Mouse (Mus musculus) forebrain, embryonic 12.5 days (tissue): ENCODE results near the gene Padi1. TPM values are rescaled to one million over a fixed set of nuclear protein-coding genes. Genes with fewer than 3 reads are reported as not detected.
A peak's percentile ranks its signal among the peaks of the same experiment; 100 is the strongest.

ENCODE experiments used
- ATAC-seq: fragments of 200-750 bp; cut with Nextera tagmentation; 2 replicates; pipeline ENCODE4 v1.8.0; 2017; ENCODE audit warnings: moderate TSS enrichment; ENCODE audit not compliant: low FRiP score
- H3K27ac ChIP-seq: fragments of 300-500 bp; sonication (generic); 2 replicates; pipeline ENCODE4 v1.5.1; 2016; ENCODE audit warnings: mild to moderate bottlenecking
- H3K27me3 ChIP-seq: fragments of 300-500 bp; sonication (generic); 2 replicates; pipeline ENCODE4 v1.6.1; 2016; ENCODE audit warnings: mild to moderate bottlenecking
- H3K36me3 ChIP-seq: fragments of 300-500 bp; sonication (generic); replicated peaks from 2 replicates; pipeline ENCODE4 v1.6.1; 2016; ENCODE audit warnings: mild to moderate bottlenecking
- H3K4me1 ChIP-seq: fragments of 300-500 bp; sonication (generic); 2 replicates; pipeline ENCODE4 v1.6.1; 2016
- H3K4me2 ChIP-seq: fragments of 300-500 bp; sonication (generic); 2 replicates; pipeline ENCODE4 v1.6.1; 2016; ENCODE audit warnings: mild to moderate bottlenecking, moderate library complexity
- H3K4me3 ChIP-seq: fragments of 300-500 bp; sonication (generic); replicated peaks from 2 replicates; pipeline ENCODE4 v1.5.1; 2016; ENCODE audit warnings: mild to moderate bottlenecking
- H3K9ac ChIP-seq: fragments of 300-500 bp; sonication (generic); 2 replicates; pipeline ENCODE4 v1.6.1; 2016; ENCODE audit warnings: mild to moderate bottlenecking
- H3K9me3 ChIP-seq: fragments of 300-500 bp; sonication (generic); 2 replicates; pipeline ENCODE4 v1.6.1; 2016
- WGBS: fragments of 180-500 bp; shearing (Covaris S2); methylation state at CpG from one replicate; pipeline ENCODE4 v1.1.7; 2016; 5-methylcytosine and 5-hydroxymethylcytosine counted together
- polyA plus RNA-seq: library from polyadenylated mRNA; unstranded; fragments of >200 nt; fragmentation: Nextera tagmentation; extraction: Ambion mirVana; gene quantifications from 2 replicates; pipeline ENCODE4 v1.2.1, GENCODE M21; 2016

The Padi1 gene
- polyA plus RNA-seq, 1 experiment from 2014 or later: 0.10 TPM

DNA sequence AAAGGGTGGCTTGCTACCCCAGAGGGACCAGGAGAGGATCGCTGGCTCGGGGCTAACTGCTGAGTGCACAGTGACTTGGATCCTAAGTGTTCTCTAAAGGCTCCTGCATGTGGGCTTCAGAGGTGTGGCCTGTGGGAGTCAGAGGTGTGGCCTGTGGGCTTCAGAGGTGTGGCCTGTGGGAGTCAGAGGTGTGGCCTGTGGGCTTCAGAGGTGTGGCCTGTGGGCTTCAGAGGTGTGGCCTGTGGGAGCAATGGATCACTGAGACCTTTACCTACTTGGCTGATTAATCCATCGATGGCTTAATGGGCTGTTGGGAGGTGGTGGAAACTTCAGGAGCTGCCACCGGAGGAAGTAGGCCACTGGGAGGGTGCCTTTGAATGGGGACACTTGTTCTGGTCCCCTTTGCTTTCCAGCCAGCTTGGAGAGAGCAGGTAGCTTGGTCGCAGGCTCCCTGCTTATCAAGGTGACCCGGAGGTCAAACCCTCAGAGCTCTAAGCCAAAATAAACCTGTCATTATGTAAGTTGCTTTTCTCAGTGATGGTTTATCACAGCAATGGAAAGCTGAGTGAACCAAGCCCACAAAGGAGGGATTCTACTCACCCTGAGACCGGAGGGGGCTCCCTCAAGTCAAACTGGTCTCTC is 14.7 kb upstream of the Padi1 start:
- no peak overlapping the region for H3K4me3 ChIP-seq
- H3K27ac ChIP-seq: no peak overlapping the region
- no peaks in the 10 kb centered on the region for H3K9me3 ChIP-seq
- no peaks in the 10 kb centered on the region for H3K36me3 ChIP-seq
- 60% methylated on average over 7 of the region's 7 CpGs for WGBS
- H3K27me3 ChIP-seq: no peaks in the 10 kb centered on the region; the same call in 1 of the 2 replicates
- no peak overlapping the region for H3K4me2 ChIP-seq
- H3K4me1 ChIP-seq: no peaks in the 10 kb centered on the region
- H3K9ac ChIP-seq: no peak overlapping the region
- ATAC-seq: no peak

GRCm38 (mm10) chr4:140859291-140859690 is 13.7 kb upstream of the Padi1 start:
- 84% methylated on average over 11 of the region's 11 CpGs for WGBS
- H3K4me3 ChIP-seq: no peak overlapping the region
- H3K36me3 ChIP-seq: no peaks in the 10 kb centered on the region
- H3K9me3 ChIP-seq: no peaks in the 10 kb centered on the region
- H3K4me1 ChIP-seq: no peaks in the 10 kb centered on the region
- no peak overlapping the region for H3K4me2 ChIP-seq
- ATAC-seq: no peak
- no peak overlapping the region for H3K9ac ChIP-seq
- no peak overlapping the region for H3K27ac ChIP-seq
- H3K27me3 ChIP-seq: no peaks in the 10 kb centered on the region; the same call in 1 of the 2 replicates

- no peak overlapping the region for H3K9ac ChIP-seq
- no peaks in the 10 kb centered on the region for H3K9me3 ChIP-seq
- WGBS: 90% methylated on average over 7 of the region's 7 CpGs
- H3K4me2 ChIP-seq: no peak overlapping the region
- no peak overlapping the region for H3K4me3 ChIP-seq
- 0 out of 2 replicates have a peak, but pooled peaks cover 5% of the 10 kb centered on the region for H3K4me1 ChIP-seq
- no peaks in the 10 kb centered on the region for H3K36me3 ChIP-seq
- no peak overlapping the region for H3K27ac ChIP-seq
- ATAC-seq: no peak
- H3K27me3 ChIP-seq: no peaks in the 10 kb centered on the region; the same call in 1 of the 2 replicates
These were observed 12.2 kb upstream of the Padi1 start for GRCm38 (mm10) chr4:140857813-140858212.

- Histone ChIP-seq H3K36me3 (no peaks in the 10 kb centered on the region), H3K4me2 (no peak overlapping the region), H3K27me3 (no peaks in the 10 kb centered on the region; the same call in 1 of the 2 replicates), H3K9ac (no peak overlapping the region), H3K9me3 (no peaks in the 10 kb centered on the region), H3K4me3 (no peak overlapping the region), H3K27ac (no peak overlapping the region), H3K4me1 (0 out of 2 replicates have a peak, but pooled peaks cover 5% of the 10 kb centered on the region)
- 81% methylated on average over 5 of the region's 5 CpGs for WGBS
- ATAC-seq: no peak
These were observed 11.5 kb upstream of the Padi1 start for GRCm38 (mm10) chr4:140857041-140857440.

GRCm38 (mm10) chr4:140855151-140855550 is 9.6 kb upstream of the Padi1 start:
- ATAC-seq: no peak
- Histone ChIP-seq H3K4me1 (0 out of 2 replicates have a peak, but pooled peaks cover 5% of the 10 kb centered on the region), H3K4me3 (no peak overlapping the region), H3K9me3 (no peaks in the 10 kb centered on the region), H3K9ac (no peak overlapping the region), H3K27me3 (no peaks in the 10 kb centered on the region; the same call in 1 of the 2 replicates), H3K36me3 (no peaks in the 10 kb centered on the region), H3K27ac (no peak overlapping the region), H3K4me2 (no peak overlapping the region)
- WGBS: 89% methylated on average over 6 of the region's 10 CpGs

GRCm38 (mm10) chr4:140854455-140854864 is 8.9 kb upstream of the Padi1 start:
- H3K4me2 ChIP-seq: no peak overlapping the region
- no peaks in the 10 kb centered on the region for H3K36me3 ChIP-seq
- no peaks in the 10 kb centered on the region for H3K9me3 ChIP-seq
- 0 out of 2 replicates have a peak, but pooled peaks cover 5% of the 10 kb centered on the region for H3K4me1 ChIP-seq
- no peaks in the 10 kb centered on the region; the same call in 1 of the 2 replicates for H3K27me3 ChIP-seq
- no peak overlapping the region for H3K4me3 ChIP-seq
- 79% methylated on average over 10 of the region's 10 CpGs for WGBS
- peak overlapping the region; percentile 48; the same call in 1 of the 2 replicates for H3K27ac ChIP-seq
- ATAC-seq: no peak
- H3K9ac ChIP-seq: no peak overlapping the region

DNA sequence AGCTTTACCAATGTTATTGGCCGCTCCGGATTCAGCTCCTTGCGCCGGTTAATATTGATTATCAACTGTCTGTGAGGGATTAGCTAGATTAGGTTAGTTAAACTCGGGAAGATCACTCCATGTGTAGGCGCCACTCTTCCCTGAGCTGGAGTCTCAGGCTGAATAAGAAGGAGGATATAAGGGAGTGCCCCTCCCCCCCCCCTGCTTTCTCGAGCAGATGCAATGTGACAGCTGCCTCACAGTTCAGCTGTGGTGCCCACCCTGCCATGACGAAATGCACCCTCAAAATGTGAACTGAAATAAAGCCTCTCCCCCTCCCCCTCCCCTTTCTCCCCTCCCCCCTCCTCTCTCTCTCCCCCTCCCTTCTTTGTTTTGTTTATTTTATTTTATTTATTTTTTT is 8.0 kb upstream of the Padi1 start:
- Histone ChIP-seq H3K9ac (no peak overlapping the region), H3K4me1 (0 out of 2 replicates have a peak, but pooled peaks cover 5% of the 10 kb centered on the region), H3K4me3 (no peak overlapping the region), H3K9me3 (no peaks in the 10 kb centered on the region), H3K27me3 (no peaks in the 10 kb centered on the region), H3K36me3 (no peaks in the 10 kb centered on the region), H3K27ac (no peak overlapping the region), H3K4me2 (no peak overlapping the region)
- 64% methylated on average over 8 of the region's 8 CpGs for WGBS
- no peak for ATAC-seq

DNA sequence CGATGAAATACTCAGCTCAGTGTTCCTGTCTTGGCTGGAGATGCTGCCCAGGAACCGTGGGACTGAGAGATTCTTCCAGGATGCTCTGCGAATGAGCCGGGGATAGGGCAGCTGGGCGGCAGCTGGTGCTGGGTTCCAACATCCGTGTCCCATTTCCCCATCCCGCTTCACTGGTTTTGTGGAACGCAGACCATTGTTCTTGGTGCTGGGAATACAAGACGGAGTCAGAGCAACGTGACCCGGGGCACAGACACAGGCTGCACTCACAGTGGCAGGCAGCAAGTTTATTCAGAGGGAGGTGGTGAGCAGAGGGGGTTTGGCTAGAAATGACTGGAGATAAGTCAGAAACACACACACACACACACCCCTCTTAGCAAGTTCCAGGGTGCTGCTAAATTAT is 3.7 kb upstream of the Padi1 start:
- Histone ChIP-seq H3K4me2 (no peak overlapping the region), H3K27ac (no peak overlapping the region), H3K9me3 (no peaks in the 10 kb centered on the region), H3K36me3 (no peaks in the 10 kb centered on the region), H3K4me3 (no peak overlapping the region), H3K27me3 (peaks cover 9% of the 10 kb centered on the region; the same call in 1 of the 2 replicates), H3K9ac (no peak overlapping the region), H3K4me1 (0 out of 2 replicates have a peak, but pooled peaks cover 6% of the 10 kb centered on the region)
- WGBS: 71% methylated on average over 11 of the region's 11 CpGs
- ATAC-seq: 0 out of 2 replicates have a peak, but pooled peaks have one; percentile 30

- H3K4me2 ChIP-seq: no peak overlapping the region
- H3K27ac ChIP-seq: no peak overlapping the region
- H3K9me3 ChIP-seq: no peaks in the 10 kb centered on the region
- H3K9ac ChIP-seq: no peak overlapping the region
- no peaks in the 10 kb centered on the region for H3K36me3 ChIP-seq
- no peak for ATAC-seq
- no peak overlapping the region for H3K4me3 ChIP-seq
- H3K27me3 ChIP-seq: peaks cover 9% of the 10 kb centered on the region; the same call in 1 of the 2 replicates
- WGBS: 80% methylated on average over 4 of the region's 4 CpGs
- peaks cover 9% of the 10 kb centered on the region for H3K4me1 ChIP-seq
These were observed 587 bp downstream of the Padi1 start for GRCm38 (mm10) chr4:140844991-140845390.

GRCm38 (mm10) chr4:140843670-140844280 is 1.8 kb downstream of the Padi1 start:
- peaks cover 9% of the 10 kb centered on the region; the same call in 1 of the 2 replicates for H3K27me3 ChIP-seq
- no peak overlapping the region for H3K4me3 ChIP-seq
- peaks cover 9% of the 10 kb centered on the region for H3K4me1 ChIP-seq
- no peaks in the 10 kb centered on the region for H3K36me3 ChIP-seq
- 78% methylated on average over 15 of the region's 15 CpGs for WGBS
- ATAC-seq: peak; percentile 58; the same call in 1 of the 2 replicates
- no peak overlapping the region for H3K4me2 ChIP-seq
- no peaks in the 10 kb centered on the region for H3K9me3 ChIP-seq
- H3K9ac ChIP-seq: no peak overlapping the region
- H3K27ac ChIP-seq: no peak overlapping the region

- ATAC-seq: no peak
- 67% methylated on average over 1 of the region's 1 CpGs for WGBS
- H3K4me3 ChIP-seq: no peak overlapping the region
- H3K4me2 ChIP-seq: no peak overlapping the region
- no peak overlapping the region for H3K27ac ChIP-seq
- peaks cover 8% of the 10 kb centered on the region; the same call in 1 of the 2 replicates for H3K27me3 ChIP-seq
- H3K36me3 ChIP-seq: no peaks in the 10 kb centered on the region
- H3K4me1 ChIP-seq: peaks cover 10% of the 10 kb centered on the region
- no peaks in the 10 kb centered on the region for H3K9me3 ChIP-seq
- H3K9ac ChIP-seq: no peak overlapping the region
These were observed 2.7 kb downstream of the Padi1 start for GRCm38 (mm10) chr4:140842909-140843308.

DNA sequence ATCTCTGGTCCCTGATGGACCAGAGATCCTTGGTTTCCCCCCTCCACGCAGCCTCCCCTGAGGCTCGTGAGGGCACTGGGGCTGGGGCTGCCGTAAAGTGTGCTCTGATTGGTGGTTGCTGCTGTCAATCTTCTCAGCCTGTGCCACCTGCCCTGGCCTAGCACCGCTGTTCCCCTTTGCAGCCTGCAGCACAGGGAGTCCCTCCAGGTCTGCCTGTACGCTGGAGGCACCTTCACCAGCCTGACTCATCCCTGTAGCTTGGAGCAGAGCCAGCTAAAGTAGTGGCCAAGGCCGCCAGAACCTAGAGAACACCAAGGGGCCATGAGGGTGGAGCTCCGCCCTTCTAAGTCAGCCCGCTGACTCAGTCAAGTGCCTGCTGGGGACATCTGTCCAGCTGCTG is 7.7 kb downstream of the Padi1 start:
- no peak overlapping the region for H3K4me3 ChIP-seq
- ATAC-seq: no peak
- H3K27me3 ChIP-seq: peaks cover 16% of the 10 kb centered on the region
- no peak overlapping the region for H3K27ac ChIP-seq
- H3K9ac ChIP-seq: no peak overlapping the region
- H3K9me3 ChIP-seq: no peaks in the 10 kb centered on the region
- H3K4me2 ChIP-seq: 0 out of 2 replicates have a peak overlapping the region, but pooled peaks have one; percentile 10
- H3K36me3 ChIP-seq: no peaks in the 10 kb centered on the region
- peaks cover 39% of the 10 kb centered on the region for H3K4me1 ChIP-seq
- WGBS: 20% methylated on average over 8 of the region's 8 CpGs
